Mouse (Mus musculus): ENCODE data around the gene Ogfod3. TPM values are rescaled to one million over a fixed set of nuclear protein-coding genes. Genes with fewer than 3 reads are reported as not detected.

Gene Ogfod3
- total RNA-seq, 1 experiment from 2014 or later, result 5.4 TPM

DNA sequence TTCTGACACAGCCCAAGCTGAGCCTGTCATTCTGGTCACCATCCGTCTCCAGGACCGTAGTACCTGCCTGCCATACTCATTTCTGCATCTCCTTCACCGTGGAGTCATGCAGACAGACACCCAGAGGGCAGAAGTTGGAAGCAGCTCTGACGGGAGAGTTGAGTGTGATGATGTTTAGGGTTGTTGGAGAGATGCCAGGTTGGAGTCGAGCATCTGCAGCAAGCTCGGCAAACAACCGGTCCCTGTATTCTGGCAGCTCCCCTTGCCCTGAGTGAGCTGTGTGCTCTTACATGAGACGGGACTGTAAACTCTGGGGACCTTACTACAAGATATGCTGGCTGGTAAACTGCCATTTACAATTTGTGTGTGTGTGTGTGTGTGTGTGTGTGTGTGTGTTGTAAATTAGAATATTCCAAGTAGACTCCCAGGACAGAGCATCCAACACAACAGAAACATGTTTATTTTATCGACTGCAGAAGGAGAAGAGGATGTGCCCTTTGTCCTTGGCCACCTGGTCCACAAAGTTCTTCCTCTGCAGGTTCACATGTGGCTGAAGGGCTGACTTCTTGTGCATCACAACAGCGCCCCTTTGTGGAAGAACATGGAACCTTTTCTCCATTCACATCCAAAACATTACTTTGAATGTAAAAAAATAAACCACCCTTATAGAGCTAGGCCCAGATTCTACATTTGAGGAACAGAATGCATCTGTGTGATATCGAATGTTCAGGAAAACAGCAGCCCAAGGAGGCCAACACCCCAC is 2.9 kb downstream of the Ogfod3 start:
- ATAC-seq (ENCODE audit: extremely low read depth, insufficient number of reproducible peaks, low FRiP score, poor library complexity, severe bottlenecking), result no peak

- no peak for ATAC-seq (ENCODE audit: extremely low read depth, insufficient number of reproducible peaks, low FRiP score, poor library complexity, severe bottlenecking)
Observed at GRCm38 (mm10) chr11:121200781-121201180, 3.7 kb downstream of the Ogfod3 start.

DNA sequence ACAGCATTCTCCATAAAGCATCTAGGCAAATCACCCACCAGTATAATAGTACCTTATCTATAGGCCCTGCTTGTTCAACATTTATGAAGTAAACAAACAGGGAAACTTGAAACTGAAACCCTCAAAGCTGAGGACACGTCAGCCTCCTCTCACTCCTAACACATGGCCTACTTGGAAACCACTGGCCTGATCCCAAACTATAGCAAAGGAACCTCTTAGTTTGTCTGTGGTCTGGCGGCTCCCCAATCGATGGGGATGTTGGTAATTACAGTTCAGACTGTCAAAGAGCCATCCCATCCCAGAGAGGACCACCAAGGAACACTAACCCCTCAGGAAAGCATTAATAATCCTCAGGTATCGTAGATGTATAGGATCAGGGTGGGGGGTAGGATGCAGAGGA is 4.7 kb downstream of the Ogfod3 start:
- ATAC-seq (ENCODE audit: extremely low read depth, insufficient number of reproducible peaks, low FRiP score, poor library complexity, severe bottlenecking), result no peak

GRCm38 (mm10) chr11:121198622-121199021 is 5.9 kb downstream of the Ogfod3 start:
- no peak for ATAC-seq (ENCODE audit: extremely low read depth, insufficient number of reproducible peaks, low FRiP score, poor library complexity, severe bottlenecking)

DNA sequence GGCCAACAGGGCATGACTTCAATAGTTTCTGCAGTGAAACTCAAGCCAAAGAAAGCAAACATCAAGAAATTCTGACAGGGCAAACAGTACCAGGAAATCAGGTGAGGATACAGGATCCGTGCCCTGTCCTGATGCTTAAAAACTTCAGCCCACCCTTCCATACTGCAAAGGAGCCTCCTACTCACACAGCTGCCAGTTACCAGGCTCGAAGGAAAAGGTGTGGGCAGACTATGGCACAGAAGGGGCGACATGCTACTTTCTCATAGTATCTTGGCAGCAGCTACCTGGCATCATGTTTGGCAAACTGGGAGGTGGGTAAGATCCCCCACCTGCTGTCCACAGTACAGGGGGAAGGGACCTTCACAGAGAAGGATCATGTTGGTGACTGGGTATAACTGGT is 11.1 kb downstream of the Ogfod3 start:
- no peak for ATAC-seq (ENCODE audit: extremely low read depth, insufficient number of reproducible peaks, low FRiP score, poor library complexity, severe bottlenecking)

DNA sequence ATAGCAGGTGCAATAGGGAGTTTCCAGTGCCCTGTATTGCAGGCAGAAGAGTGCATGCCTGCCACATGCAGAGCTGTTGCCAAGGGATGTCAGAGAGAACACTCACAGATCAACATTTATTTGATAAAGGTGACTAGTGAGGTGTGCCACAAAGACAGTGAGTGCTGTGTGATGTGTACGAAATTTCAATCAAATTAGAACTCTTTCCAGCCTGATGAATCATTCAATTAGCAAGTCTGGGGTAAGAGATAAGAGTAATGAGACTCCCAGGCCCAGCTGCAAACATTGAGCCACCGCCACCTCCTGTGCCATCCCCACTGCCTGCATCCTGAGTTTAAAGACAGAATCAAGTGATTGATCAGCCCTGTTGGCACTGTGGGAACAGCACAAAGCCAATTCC is 11.8 kb downstream of the Ogfod3 start:
- ATAC-seq (ENCODE audit: extremely low read depth, insufficient number of reproducible peaks, low FRiP score, poor library complexity, severe bottlenecking), result no peak

DNA sequence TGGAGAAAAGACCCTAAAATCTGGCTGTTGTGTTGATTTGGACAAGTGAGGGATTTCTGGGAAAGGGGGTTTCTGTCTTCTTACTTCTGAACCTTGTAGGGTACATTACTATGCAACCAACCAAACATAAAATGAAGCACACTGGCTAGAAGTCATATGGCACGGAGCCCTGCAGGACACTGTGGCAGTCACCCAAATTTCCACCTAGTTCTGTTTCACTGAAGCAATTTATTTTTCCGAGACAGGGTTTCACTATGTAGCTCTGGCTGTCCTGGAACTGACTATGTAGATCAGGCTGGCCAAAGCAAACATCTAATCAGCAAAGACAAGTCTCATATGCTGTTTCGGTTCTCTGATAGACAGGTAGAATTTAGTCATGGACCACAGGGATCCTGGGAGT is 14.8 kb downstream of the Ogfod3 start:
- no peak for ATAC-seq (ENCODE audit: extremely low read depth, insufficient number of reproducible peaks, low FRiP score, poor library complexity, severe bottlenecking)

- peak; percentile 57; the same call in 1 of the 2 replicates for ATAC-seq (ENCODE audit: extremely low read depth, insufficient number of reproducible peaks, low FRiP score, poor library complexity, severe bottlenecking)
Observed at GRCm38 (mm10) chr11:121176285-121177270, 27.9 kb downstream of the Ogfod3 start.

DNA sequence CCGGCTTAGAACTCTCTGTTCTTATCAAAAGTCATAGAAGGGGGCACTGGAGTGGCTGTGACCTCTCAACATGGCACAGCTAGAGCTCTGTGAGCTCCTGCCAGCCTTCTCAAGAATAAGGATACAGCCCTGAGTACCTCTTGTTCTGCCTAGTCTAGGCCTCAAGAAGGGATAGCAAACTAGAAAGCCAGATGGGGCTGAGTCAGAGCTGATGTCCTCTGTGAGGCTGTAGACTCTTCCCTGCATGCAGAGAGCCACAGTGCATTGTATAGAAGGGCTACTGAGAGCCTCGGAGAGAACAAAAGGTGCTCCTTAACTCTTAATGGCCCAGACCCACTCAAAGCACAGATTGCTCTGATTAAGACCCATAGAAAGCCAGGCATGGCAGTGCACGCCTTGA is 30.3 kb downstream of the Ogfod3 start:
- ATAC-seq (ENCODE audit: extremely low read depth, insufficient number of reproducible peaks, low FRiP score, poor library complexity, severe bottlenecking), result no peak

GRCm38 (mm10) chr11:121173203-121173602 is 31.3 kb downstream of the Ogfod3 start:
- ATAC-seq (ENCODE audit: extremely low read depth, insufficient number of reproducible peaks, low FRiP score, poor library complexity, severe bottlenecking), result no peak

- ATAC-seq (ENCODE audit: extremely low read depth, insufficient number of reproducible peaks, low FRiP score, poor library complexity, severe bottlenecking), result no peak
Observed at GRCm38 (mm10) chr11:121163751-121164150, 40.8 kb downstream of the Ogfod3 start.

DNA sequence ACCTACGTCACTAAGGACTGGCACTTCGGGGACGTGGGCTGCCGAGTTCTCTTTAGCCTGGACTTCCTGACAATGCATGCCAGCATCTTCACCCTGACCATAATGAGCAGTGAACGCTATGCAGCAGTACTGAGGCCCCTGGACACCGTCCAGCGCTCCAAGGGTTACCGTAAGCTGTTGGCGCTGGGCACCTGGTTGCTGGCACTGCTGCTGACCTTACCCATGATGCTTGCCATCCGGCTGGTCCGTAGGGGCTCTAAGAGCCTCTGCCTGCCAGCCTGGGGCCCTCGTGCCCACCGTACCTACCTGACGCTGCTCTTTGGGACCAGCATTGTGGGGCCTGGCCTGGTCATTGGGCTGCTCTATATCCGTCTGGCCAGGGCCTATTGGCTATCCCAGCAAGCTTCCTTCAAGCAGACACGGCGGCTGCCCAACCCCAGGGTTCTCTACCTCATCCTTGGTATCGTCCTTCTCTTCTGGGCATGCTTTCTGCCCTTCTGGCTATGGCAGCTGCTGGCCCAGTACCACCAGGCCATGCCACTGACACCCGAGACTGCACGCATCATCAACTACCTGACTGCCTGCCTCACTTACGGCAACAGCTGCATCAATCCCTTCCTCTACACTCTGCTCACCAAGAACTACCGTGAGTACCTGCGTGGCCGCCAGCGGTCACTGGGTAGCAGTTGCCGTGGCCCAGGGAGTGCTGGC is 43.7 kb downstream of the Ogfod3 start:
- ATAC-seq (ENCODE audit: extremely low read depth, insufficient number of reproducible peaks, low FRiP score, poor library complexity, severe bottlenecking), result no peak

DNA sequence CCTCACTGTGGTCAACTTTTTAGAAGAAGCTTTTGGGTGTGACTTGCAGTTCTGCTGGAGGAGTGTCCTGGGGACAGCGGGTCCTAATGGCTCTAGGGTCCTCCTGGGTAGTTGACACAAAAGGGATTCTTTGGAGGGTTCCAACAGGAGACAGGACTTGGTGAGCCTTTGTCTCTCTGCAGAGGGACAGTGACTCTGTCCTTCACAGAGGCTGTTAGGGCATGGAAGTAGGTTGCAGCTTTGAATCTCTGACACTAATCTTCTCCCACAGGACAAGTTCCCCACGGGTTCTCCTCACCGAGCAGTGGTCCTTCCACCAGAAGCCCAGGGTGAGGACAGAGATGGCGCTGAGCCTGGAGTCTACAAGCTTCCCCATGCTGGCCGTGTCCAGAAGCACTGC is 44.5 kb downstream of the Ogfod3 start, which contains the start of gene Uts2r:
Gene Uts2r (plus strand): TSS at position 301 of the 400 bp plus-strand sequence.
- no peak for ATAC-seq (ENCODE audit: extremely low read depth, insufficient number of reproducible peaks, low FRiP score, poor library complexity, severe bottlenecking)

DNA sequence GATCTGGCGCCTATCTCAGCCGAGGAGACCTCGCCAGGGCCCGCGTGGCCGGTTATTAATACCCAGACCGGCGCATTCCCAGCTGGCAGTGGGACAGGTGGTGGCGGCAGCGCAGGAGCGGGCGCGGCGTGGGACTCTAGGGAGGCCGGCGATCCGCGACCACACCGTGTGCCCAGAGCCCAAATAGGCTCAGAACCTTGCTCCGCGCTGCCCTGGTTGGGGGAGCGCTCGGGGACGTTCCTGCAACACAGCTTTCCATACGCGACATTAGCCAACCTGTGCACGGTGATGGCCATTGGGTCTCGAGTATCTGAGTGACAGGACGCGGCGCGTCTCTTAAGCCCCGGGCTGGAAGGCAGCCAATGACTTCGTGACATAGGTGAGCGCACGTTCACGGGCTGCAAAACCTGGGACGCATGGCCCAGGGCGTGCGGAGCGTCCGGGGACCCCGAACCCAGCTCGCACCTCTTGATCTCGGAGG is 48.1 kb downstream of the Ogfod3 start:
- no peak for ATAC-seq (ENCODE audit: extremely low read depth, insufficient number of reproducible peaks, low FRiP score, poor library complexity, severe bottlenecking)

GRCm38 (mm10) chr11:121154203-121154602 is 50.3 kb downstream of the Ogfod3 start:
- no peak for ATAC-seq (ENCODE audit: extremely low read depth, insufficient number of reproducible peaks, low FRiP score, poor library complexity, severe bottlenecking)

- no peak for ATAC-seq (ENCODE audit: extremely low read depth, insufficient number of reproducible peaks, low FRiP score, poor library complexity, severe bottlenecking)
Observed at GRCm38 (mm10) chr11:121148193-121148592, 56.3 kb downstream of the Ogfod3 start.

DNA sequence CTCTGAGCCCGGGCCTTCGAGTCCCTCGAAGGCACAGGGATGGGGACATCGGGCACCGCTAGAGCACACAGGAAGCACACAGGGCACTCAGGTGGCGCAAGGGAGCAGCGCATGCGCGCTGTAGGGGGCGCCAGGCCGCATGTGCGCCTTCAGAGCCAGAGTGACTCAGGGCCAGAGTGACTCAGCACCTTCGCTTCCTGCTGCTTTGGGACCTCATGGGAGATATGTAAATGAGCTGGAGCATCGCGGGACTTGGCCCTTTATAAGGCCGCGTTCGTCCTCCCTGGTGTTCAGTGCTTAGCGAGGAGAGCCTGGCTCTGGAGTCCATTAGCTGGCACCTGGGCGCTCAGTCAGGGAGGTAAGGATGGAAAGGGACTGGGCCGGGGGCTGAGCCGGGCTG is 58.6 kb downstream of the Ogfod3 start, which contains the start of gene Tex19.1:
Gene Tex19.1 (plus strand): TSS at position 279 of the 400 bp plus-strand sequence.
- ATAC-seq (ENCODE audit: extremely low read depth, insufficient number of reproducible peaks, low FRiP score, poor library complexity, severe bottlenecking), result no peak

DNA sequence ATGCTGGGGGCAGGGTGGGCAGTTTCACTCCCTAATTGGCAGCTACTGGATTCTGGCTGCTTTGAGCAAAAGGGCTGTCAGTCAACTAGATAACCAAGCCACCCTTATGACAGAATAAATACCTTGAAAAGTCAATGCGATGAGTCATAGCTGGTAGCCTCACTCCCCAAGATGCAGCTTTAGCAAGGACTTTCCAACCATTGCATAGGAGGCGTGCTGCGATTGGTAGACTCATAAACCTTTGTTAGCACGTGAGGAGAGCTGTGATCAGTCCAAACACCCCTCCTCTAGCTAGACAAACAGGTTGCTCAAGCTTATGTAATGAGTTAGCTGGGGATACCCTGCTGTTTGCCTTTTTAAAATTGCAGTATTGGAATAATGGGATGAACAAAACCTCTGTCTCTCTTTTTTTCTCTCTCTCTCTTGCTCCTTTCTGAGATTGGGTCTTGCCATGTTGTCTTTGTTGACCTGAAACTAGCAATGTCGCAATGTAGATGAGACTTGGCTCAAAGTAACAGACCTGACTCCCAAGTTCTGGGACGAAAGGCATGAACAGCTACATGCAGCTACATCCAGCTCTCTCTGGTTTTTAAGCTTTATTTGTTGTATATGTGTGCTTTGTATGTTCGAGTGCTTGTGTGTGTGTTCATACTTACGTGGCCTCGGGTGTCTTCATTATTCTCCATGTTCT is 61.0 kb downstream of the Ogfod3 start:
- no peak for ATAC-seq (ENCODE audit: extremely low read depth, insufficient number of reproducible peaks, low FRiP score, poor library complexity, severe bottlenecking)
